Mouse (Mus musculus): Measurements from ENCODE around the gene Gaa. TPM values are rescaled to one million over a fixed set of nuclear protein-coding genes. Genes with fewer than 3 reads are reported as not detected.
A peak's percentile ranks its signal among the peaks of the same experiment; 100 is the strongest.

Gene Gaa
- polyA plus RNA-seq, 1 experiment from 2014 or later = 75.7 TPM

DNA sequence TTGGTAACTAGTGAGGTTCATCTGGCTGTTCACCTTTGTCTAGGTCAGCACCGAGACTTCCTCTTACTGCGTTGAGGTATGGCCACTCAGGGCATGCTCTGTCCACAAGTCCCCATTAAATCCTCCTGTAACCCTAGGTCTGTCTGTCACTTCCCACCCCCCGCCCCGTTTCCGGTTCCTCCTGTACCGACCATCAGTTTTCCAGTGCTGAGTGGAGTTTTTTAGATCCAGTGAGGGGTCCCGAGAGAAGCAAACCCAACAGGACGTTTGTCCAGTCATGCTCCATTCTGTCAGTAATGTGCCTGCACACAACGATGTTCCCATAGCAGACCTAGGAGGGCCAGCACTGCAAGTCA, 9.5 kb upstream of the Gaa start:
- no peaks in the 10 kb centered on the region for H3K27me3 ChIP-seq (ENCODE audit: control insufficient read depth, insufficient read depth, low read length)
- peak overlapping the region; percentile 23 to 24; a peak in 3 of 4 replicates for H3K4me3 ChIP-seq (ENCODE audit: control insufficient read depth in 1 of 2, insufficient read depth in 1 of 2, low read depth in 1 of 2, low read length in 2 of 2)
- H3K36me3 ChIP-seq (ENCODE audit: control insufficient read depth, insufficient read depth, low read length) = no peaks in the 10 kb centered on the region
- H3K9me3 ChIP-seq (ENCODE audit: control insufficient read depth, low read length) = no peaks in the 10 kb centered on the region
- H3K27ac ChIP-seq (replicated peaks in 1 of 2; ENCODE audit: control insufficient read depth in 1 of 2, insufficient read depth in 1 of 2, low read depth in 2 of 2, low read length in 2 of 2) = peak overlapping the region; percentile 22 to 41; a peak in 1 of 4 replicates
- ATAC-seq (ENCODE audit: insufficient number of reproducible peaks, insufficient read depth, low FRiP score, low read depth) = no peak
- H3K9ac ChIP-seq (ENCODE audit: low read length) = peak overlapping the region; percentile 48
- peaks cover 0 to under 1% of the 10 kb centered on the region in 2 experiments; a peak in 1 of 4 replicates for H3K4me1 ChIP-seq (ENCODE audit: control insufficient read depth in 2 of 2, insufficient read depth in 2 of 2, low read length in 2 of 2)
- WGBS = 61% methylated on average over 9 of the region's 9 CpGs
- H3K4me2 ChIP-seq (ENCODE audit: low read length) = peak overlapping the region; percentile 56

DNA sequence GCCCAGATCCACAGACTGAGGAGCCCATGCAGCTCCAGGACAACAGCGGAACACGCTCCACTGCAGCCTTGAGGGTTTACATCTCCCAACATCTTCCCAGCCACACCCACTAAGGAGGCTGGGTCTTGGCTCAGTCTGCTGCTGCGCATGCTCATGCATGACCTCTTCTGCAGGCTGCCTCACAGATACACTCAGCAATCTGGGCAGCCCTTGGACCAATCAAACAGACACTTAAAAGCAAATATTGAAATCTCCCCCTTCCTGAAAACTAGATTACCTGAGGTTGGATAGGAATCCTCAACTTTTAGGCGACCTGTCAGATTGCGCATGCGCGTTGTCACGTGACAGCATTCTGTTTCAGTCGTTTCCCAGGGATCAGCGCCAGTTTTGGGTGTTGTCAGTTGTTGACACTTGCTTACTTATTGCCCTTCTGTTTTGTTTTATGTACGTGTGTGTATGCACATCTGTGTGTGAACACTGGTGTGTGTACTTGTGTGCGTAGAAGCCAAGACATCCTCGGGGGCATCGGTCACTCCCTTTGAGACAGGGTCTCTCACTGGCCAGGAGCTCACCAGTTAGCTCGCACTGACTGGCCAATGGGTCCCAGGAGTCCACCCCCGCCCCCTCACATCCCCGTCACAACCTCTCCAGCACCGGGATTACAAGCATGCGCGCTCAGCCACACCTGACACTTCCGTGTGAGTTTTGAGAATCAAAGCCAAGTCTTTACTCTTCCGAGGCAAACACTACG, 8.9 kb upstream of the Gaa start:
- peak overlapping the region; percentile 22 to 41; a peak in 1 of 4 replicates for H3K27ac ChIP-seq (replicated peaks in 1 of 2; ENCODE audit: control insufficient read depth in 1 of 2, insufficient read depth in 1 of 2, low read depth in 2 of 2, low read length in 2 of 2)
- H3K27me3 ChIP-seq (ENCODE audit: control insufficient read depth, insufficient read depth, low read length) = no peaks in the 10 kb centered on the region
- H3K9me3 ChIP-seq (ENCODE audit: control insufficient read depth, low read length) = no peaks in the 10 kb centered on the region
- no peaks in the 10 kb centered on the region for H3K36me3 ChIP-seq (ENCODE audit: control insufficient read depth, insufficient read depth, low read length)
- peak overlapping the region; percentile 56 for H3K4me2 ChIP-seq (ENCODE audit: low read length)
- ATAC-seq (ENCODE audit: insufficient number of reproducible peaks, insufficient read depth, low FRiP score, low read depth) = no peak
- H3K4me1 ChIP-seq (ENCODE audit: control insufficient read depth in 2 of 2, insufficient read depth in 2 of 2, low read length in 2 of 2) = no peaks in the 10 kb centered on the region; a peak in 1 of 4 replicates
- H3K4me3 ChIP-seq (ENCODE audit: control insufficient read depth in 1 of 2, insufficient read depth in 1 of 2, low read depth in 1 of 2, low read length in 2 of 2) = peak overlapping the region; percentile 23 to 27
- peak overlapping the region; percentile 48 for H3K9ac ChIP-seq (ENCODE audit: low read length)
- WGBS = 55% methylated on average over 23 of the region's 23 CpGs

DNA sequence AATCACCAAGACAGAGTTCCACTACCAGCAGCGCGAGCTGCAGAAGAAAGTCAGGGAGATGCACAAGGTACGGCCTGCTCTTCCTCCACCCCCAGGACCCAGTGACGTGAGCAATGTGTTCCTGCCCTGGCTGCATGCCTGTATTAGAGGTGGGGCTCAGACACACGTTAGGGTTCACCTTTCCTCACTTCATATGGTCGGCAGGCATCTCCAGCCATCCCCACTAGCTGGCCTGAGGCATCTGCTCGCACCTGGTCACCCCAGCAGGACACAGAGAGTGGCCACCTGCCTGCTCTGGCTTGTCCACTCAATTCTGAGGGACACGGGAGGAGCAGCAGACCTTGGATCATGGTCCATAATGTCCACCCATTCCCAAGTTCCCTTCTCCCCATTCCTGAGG, 7.7 kb upstream of the Gaa start:
- ATAC-seq (ENCODE audit: insufficient number of reproducible peaks, insufficient read depth, low FRiP score, low read depth) = no peak
- H3K4me3 ChIP-seq (ENCODE audit: control insufficient read depth in 1 of 2, insufficient read depth in 1 of 2, low read depth in 1 of 2, low read length in 2 of 2) = no peak overlapping the region
- H3K27ac ChIP-seq (replicated peaks in 1 of 2; ENCODE audit: control insufficient read depth in 1 of 2, insufficient read depth in 1 of 2, low read depth in 2 of 2, low read length in 2 of 2) = no peak overlapping the region
- H3K9me3 ChIP-seq (ENCODE audit: control insufficient read depth, low read length) = no peaks in the 10 kb centered on the region
- no peak overlapping the region for H3K9ac ChIP-seq (ENCODE audit: low read length)
- WGBS = 85% methylated on average over 8 of the region's 8 CpGs
- H3K4me2 ChIP-seq (ENCODE audit: low read length) = no peak overlapping the region
- no peaks in the 10 kb centered on the region for H3K36me3 ChIP-seq (ENCODE audit: control insufficient read depth, insufficient read depth, low read length)
- no peaks in the 10 kb centered on the region for H3K27me3 ChIP-seq (ENCODE audit: control insufficient read depth, insufficient read depth, low read length)
- H3K4me1 ChIP-seq (ENCODE audit: control insufficient read depth in 2 of 2, insufficient read depth in 2 of 2, low read length in 2 of 2) = no peaks in the 10 kb centered on the region; a peak in 1 of 4 replicates

GRCm38 (mm10) chr11:119264413-119264812, 3.3 kb upstream of the Gaa start:
- Histone ChIP-seq H3K4me1 (ENCODE audit: control insufficient read depth in 2 of 2, insufficient read depth in 2 of 2, low read length in 2 of 2) (peaks cover 5 to 11% of the 10 kb centered on the region in 2 experiments), H3K9ac (ENCODE audit: low read length) (no peak overlapping the region), H3K4me2 (ENCODE audit: low read length) (no peak overlapping the region), H3K36me3 (ENCODE audit: control insufficient read depth, insufficient read depth, low read length) (no peaks in the 10 kb centered on the region), H3K27me3 (ENCODE audit: control insufficient read depth, insufficient read depth, low read length) (no peaks in the 10 kb centered on the region), H3K9me3 (ENCODE audit: control insufficient read depth, low read length) (no peaks in the 10 kb centered on the region), H3K27ac (replicated peaks in 1 of 2; ENCODE audit: control insufficient read depth in 1 of 2, insufficient read depth in 1 of 2, low read depth in 2 of 2, low read length in 2 of 2) (no peak overlapping the region), H3K4me3 (ENCODE audit: control insufficient read depth in 1 of 2, insufficient read depth in 1 of 2, low read depth in 1 of 2, low read length in 2 of 2) (no peak overlapping the region)
- WGBS = 91% methylated on average over 13 of the region's 13 CpGs
- no peak for ATAC-seq (ENCODE audit: insufficient number of reproducible peaks, insufficient read depth, low FRiP score, low read depth)

GRCm38 (mm10) chr11:119265811-119266210, 1.9 kb upstream of the Gaa start:
- no peak overlapping the region for H3K4me2 ChIP-seq (ENCODE audit: low read length)
- H3K9ac ChIP-seq (ENCODE audit: low read length) = no peak overlapping the region
- peaks cover 5 to 11% of the 10 kb centered on the region in 2 experiments for H3K4me1 ChIP-seq (ENCODE audit: control insufficient read depth in 2 of 2, insufficient read depth in 2 of 2, low read length in 2 of 2)
- H3K36me3 ChIP-seq (ENCODE audit: control insufficient read depth, insufficient read depth, low read length) = peaks cover 8% of the 10 kb centered on the region; the same call in 1 of the 2 replicates
- WGBS = 77% methylated on average over 7 of the region's 7 CpGs
- ATAC-seq (ENCODE audit: insufficient number of reproducible peaks, insufficient read depth, low FRiP score, low read depth) = no peak
- H3K4me3 ChIP-seq (ENCODE audit: control insufficient read depth in 1 of 2, insufficient read depth in 1 of 2, low read depth in 1 of 2, low read length in 2 of 2) = no peak overlapping the region
- no peaks in the 10 kb centered on the region for H3K27me3 ChIP-seq (ENCODE audit: control insufficient read depth, insufficient read depth, low read length)
- H3K27ac ChIP-seq (replicated peaks in 1 of 2; ENCODE audit: control insufficient read depth in 1 of 2, insufficient read depth in 1 of 2, low read depth in 2 of 2, low read length in 2 of 2) = no peak overlapping the region
- H3K9me3 ChIP-seq (ENCODE audit: control insufficient read depth, low read length) = no peaks in the 10 kb centered on the region

DNA sequence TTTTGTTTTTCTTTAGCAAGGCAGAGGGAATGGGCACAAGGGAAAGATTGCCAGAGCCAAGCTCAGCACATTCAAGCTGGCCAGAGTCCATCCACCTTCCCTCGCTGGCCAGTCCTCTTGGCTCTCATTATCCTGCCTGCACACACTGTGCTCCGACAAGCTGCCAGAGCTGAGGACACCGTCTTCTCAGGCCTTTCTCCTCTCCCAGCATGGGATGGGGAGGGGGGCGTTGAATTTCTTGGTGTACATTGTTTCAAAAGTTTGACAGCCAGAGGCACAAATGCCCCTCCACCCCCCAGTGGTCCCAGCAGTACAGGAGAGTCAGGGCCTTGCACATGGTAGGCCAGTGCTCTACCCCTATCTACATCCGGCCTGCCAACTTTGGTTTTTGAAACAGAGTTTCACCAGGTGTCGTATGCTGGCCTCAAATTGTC, 429 bp upstream of the Gaa start:
- peak overlapping the region; percentile 91; the same call in 1 of the 2 replicates for H3K9ac ChIP-seq (ENCODE audit: low read length)
- peaks cover 5 to 11% of the 10 kb centered on the region in 2 experiments for H3K4me1 ChIP-seq (ENCODE audit: control insufficient read depth in 2 of 2, insufficient read depth in 2 of 2, low read length in 2 of 2)
- peak overlapping the region; percentile 96 for H3K4me2 ChIP-seq (ENCODE audit: low read length)
- no peak overlapping the region for H3K27ac ChIP-seq (replicated peaks in 1 of 2; ENCODE audit: control insufficient read depth in 1 of 2, insufficient read depth in 1 of 2, low read depth in 2 of 2, low read length in 2 of 2)
- no peaks in the 10 kb centered on the region for H3K9me3 ChIP-seq (ENCODE audit: control insufficient read depth, low read length)
- peaks cover 18% of the 10 kb centered on the region for H3K36me3 ChIP-seq (ENCODE audit: control insufficient read depth, insufficient read depth, low read length)
- ATAC-seq (ENCODE audit: insufficient number of reproducible peaks, insufficient read depth, low FRiP score, low read depth) = no peak
- 53% methylated on average over 6 of the region's 6 CpGs for WGBS
- H3K4me3 ChIP-seq (ENCODE audit: control insufficient read depth in 1 of 2, insufficient read depth in 1 of 2, low read depth in 1 of 2, low read length in 2 of 2) = 0 out of 4 replicates have a peak overlapping the region, but pooled peaks of 1 of the 2 experiments have one; percentile 77
- no peaks in the 10 kb centered on the region for H3K27me3 ChIP-seq (ENCODE audit: control insufficient read depth, insufficient read depth, low read length)

DNA sequence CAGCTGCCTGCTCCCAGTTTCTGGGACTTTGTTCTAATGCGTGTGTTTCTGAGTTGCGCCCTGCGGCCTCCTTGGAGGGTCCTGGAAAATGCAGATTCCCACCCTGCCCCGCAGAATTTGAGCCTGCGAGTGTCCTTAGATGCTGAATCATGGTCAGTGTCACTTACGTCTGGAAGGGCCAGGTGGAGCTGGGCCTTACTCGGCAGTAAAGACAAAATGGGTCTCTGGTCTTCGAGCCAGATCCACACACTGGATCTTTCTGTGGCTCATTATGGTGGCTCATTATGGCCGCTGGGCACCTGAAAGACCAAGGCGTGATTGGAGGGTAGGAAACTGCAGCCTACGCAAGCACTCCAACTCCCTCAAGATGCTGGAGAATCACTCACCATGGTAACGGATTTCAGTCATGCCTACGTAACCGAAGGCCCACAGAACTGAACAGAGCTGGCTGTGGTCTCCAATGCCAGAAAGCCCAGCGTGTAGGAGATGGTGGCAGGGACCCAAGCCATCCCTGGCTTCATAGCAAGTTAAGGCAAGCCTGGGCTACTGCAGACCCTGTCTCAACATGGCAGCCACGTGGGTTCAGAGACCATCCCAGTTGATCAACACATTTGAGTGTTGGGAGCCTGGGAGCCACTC, 989 bp downstream of the Gaa start:
- no peak overlapping the region for H3K27ac ChIP-seq (replicated peaks in 1 of 2; ENCODE audit: control insufficient read depth in 1 of 2, insufficient read depth in 1 of 2, low read depth in 2 of 2, low read length in 2 of 2)
- H3K9me3 ChIP-seq (ENCODE audit: control insufficient read depth, low read length) = no peaks in the 10 kb centered on the region
- H3K4me3 ChIP-seq (ENCODE audit: control insufficient read depth in 1 of 2, insufficient read depth in 1 of 2, low read depth in 1 of 2, low read length in 2 of 2) = peak overlapping the region; percentile 60 to 77
- peak overlapping the region; percentile 96 for H3K4me2 ChIP-seq (ENCODE audit: low read length)
- 82% methylated on average over 16 of the region's 16 CpGs for WGBS
- ATAC-seq (ENCODE audit: insufficient number of reproducible peaks, insufficient read depth, low FRiP score, low read depth) = no peak
- H3K36me3 ChIP-seq (ENCODE audit: control insufficient read depth, insufficient read depth, low read length) = peaks cover 29% of the 10 kb centered on the region
- H3K9ac ChIP-seq (ENCODE audit: low read length) = peak overlapping the region; percentile 91
- no peaks in the 10 kb centered on the region for H3K27me3 ChIP-seq (ENCODE audit: control insufficient read depth, insufficient read depth, low read length)
- peaks cover 5 to 11% of the 10 kb centered on the region in 2 experiments for H3K4me1 ChIP-seq (ENCODE audit: control insufficient read depth in 2 of 2, insufficient read depth in 2 of 2, low read length in 2 of 2)
